In the genomic region with DNA sequence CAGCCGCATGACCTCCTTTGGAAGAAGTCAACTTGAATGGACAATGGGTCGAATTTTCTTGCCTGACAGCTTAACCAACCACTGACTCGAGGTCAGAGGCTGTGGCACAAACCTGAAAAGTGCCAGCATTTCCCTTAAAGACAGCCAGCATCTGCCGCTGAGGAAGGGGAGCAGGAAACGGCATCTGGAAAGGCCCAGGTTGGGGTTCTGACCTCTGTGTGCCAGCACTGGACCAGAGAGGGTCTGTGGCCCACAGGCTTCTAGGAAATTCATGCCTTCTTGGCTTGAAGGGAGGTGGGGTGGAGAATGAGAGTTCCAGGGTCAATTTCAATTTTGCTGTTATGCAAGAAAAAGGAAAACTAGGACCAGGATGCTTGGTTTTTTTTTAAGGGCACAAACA, we compare ENCODE assay signal across 11 mouse cellular contexts.
DNase-seq lines count a peak whose midpoint lies in the region; ATAC-seq and TF ChIP-seq lines count a peak whose summit lies in the region.
"Had no signal": no experiment of that assay in that cellular context is flagged by ENCODE, and none has a peak within 500 bp of the region (broad histone marks: within the 10 kb centered on the region; RNA-seq: fewer than 3 reads in every experiment).

No protein-coding gene starts in this region.

- H3K4me1 ChIP-seq in heart, embryonic 13.5 days: peaks cover 84% of the 10 kb centered on the region
- peaks cover 3% of the 10 kb centered on the region for H3K4me1 ChIP-seq in heart, adult 2 months (ENCODE audit: control insufficient read depth, insufficient read depth, low read length)
- H3K4me1 ChIP-seq in hindbrain, embryonic 11.5 days (replicated peaks; ENCODE audit: control insufficient read depth, insufficient read depth, low read length): peaks cover 68% of the 10 kb centered on the region
- H3K4me1 ChIP-seq in midbrain, embryonic 12.5 days: peaks cover 91% of the 10 kb centered on the region
- H3K4me1 ChIP-seq: megakaryocyte, embryonic 14.5 days had no signal

- H3K27me3 ChIP-seq in heart, embryonic 13.5 days (replicated peaks): 0 out of 2 replicates have a peak, but pooled peaks cover 3% of the 10 kb centered on the region
- H3K27me3 ChIP-seq in heart, adult 2 months (ENCODE audit: control insufficient read depth, insufficient read depth, low read length): no peaks in the 10 kb centered on the region
- no peaks in the 10 kb centered on the region for H3K27me3 ChIP-seq in hindbrain, embryonic 11.5 days (ENCODE audit: control insufficient read depth, insufficient read depth, low read length)
- no peaks in the 10 kb centered on the region for H3K27me3 ChIP-seq in midbrain, embryonic 12.5 days

- no peak overlapping the region for H3K9ac ChIP-seq in heart, embryonic 13.5 days
- no peak overlapping the region for H3K9ac ChIP-seq in heart, adult 2 months (ENCODE audit: low read depth, low read length)
- H3K9ac ChIP-seq in hindbrain, embryonic 11.5 days (ENCODE audit: low read depth, low read length): peak overlapping the region; percentile 42
- H3K9ac ChIP-seq in midbrain, embryonic 12.5 days (replicated peaks): peak overlapping the region; percentile 34; the same call in 1 of the 2 replicates

- H3K27ac ChIP-seq in heart, embryonic 13.5 days (replicated peaks): peak overlapping the region; percentile 86
- no peak overlapping the region for H3K27ac ChIP-seq in heart, adult 2 months
- peak overlapping the region; percentile 72 for H3K27ac ChIP-seq in hindbrain, embryonic 11.5 days (ENCODE audit: low read depth, low read length)
- peak overlapping the region; percentile 86 for H3K27ac ChIP-seq in midbrain, embryonic 12.5 days (replicated peaks)

- H3K79me2 ChIP-seq in heart, adult 2 months (replicated peaks; ENCODE audit: control insufficient read depth, insufficient read depth, low read length): no peaks in the 10 kb centered on the region

- TF ChIP-seq POLR2A in heart, adult 2 months (IDR thresholded peaks at IDR 0.05; ENCODE audit: insufficient read depth, low read depth, low read length): no peak

- no peak for TF ChIP-seq CTCF in heart, adult 2 months (IDR thresholded peaks at IDR 0.05)

- no peak overlapping the region for H3K4me3 ChIP-seq in heart, embryonic 13.5 days
- no peak overlapping the region for H3K4me3 ChIP-seq in heart, adult 2 months
- no peak overlapping the region for H3K4me3 ChIP-seq in hindbrain, embryonic 11.5 days (ENCODE audit: low read depth, low read length)
- no peak overlapping the region for H3K4me3 ChIP-seq in midbrain, embryonic 12.5 days
- H3K4me3 ChIP-seq: megakaryocyte, embryonic 14.5 days had no signal

- 44% methylated on average over 5 of the region's 5 CpGs for WGBS in heart, embryonic 13.5 days
- WGBS in heart, adult 2 months: 61% methylated on average over 5 of the region's 5 CpGs
- WGBS in hindbrain, embryonic 11.5 days: 4% methylated on average over 5 of the region's 5 CpGs
- 3% methylated on average over 5 of the region's 5 CpGs for WGBS in midbrain, embryonic 12.5 days

- no peak for ATAC-seq in heart, embryonic 13.5 days (ENCODE audit: extremely low read depth, insufficient number of reproducible peaks, low FRiP score, low TSS enrichment)
- ATAC-seq in hindbrain, embryonic 11.5 days (ENCODE audit: low FRiP score): no peak
- no peak for ATAC-seq in midbrain, embryonic 12.5 days (ENCODE audit: low FRiP score, low read depth)

- no peaks in the 10 kb centered on the region for H3K36me3 ChIP-seq in heart, embryonic 13.5 days
- H3K36me3 ChIP-seq in heart, adult 2 months (ENCODE audit: control insufficient read depth, insufficient read depth, low read length): no peaks in the 10 kb centered on the region
- H3K36me3 ChIP-seq in hindbrain, embryonic 11.5 days (ENCODE audit: control insufficient read depth, insufficient read depth, low read length): no peaks in the 10 kb centered on the region
- H3K36me3 ChIP-seq in midbrain, embryonic 12.5 days: peaks cover 4% of the 10 kb centered on the region; the same call in 1 of the 2 replicates

- H3K9me3 ChIP-seq in heart, embryonic 13.5 days: no peaks in the 10 kb centered on the region
- H3K9me3 ChIP-seq in hindbrain, embryonic 11.5 days (ENCODE audit: control insufficient read depth, low read length): no peaks in the 10 kb centered on the region
- no peaks in the 10 kb centered on the region for H3K9me3 ChIP-seq in midbrain, embryonic 12.5 days
- H3K9me3 ChIP-seq: megakaryocyte, embryonic 14.5 days had no signal

- no peak for TF ChIP-seq EP300 in heart, adult 2 months (IDR thresholded peaks at IDR 0.05; ENCODE audit: insufficient read depth, low read depth, low read length)

- intact Hi-C loops in heart, adult 2 months (cut with DNase I): no loop called here

- no peak overlapping the region for H3K4me2 ChIP-seq in heart, embryonic 13.5 days
- H3K4me2 ChIP-seq in hindbrain, embryonic 11.5 days (replicated peaks; ENCODE audit: low read depth, low read length): no peak overlapping the region
- no peak overlapping the region for H3K4me2 ChIP-seq in midbrain, embryonic 12.5 days (replicated peaks)

- no peak for DNase-seq in heart, adult 2 months
- peak; percentile 36 for DNase-seq in embryo, embryonic 11 days
- peak; percentile 32 for DNase-seq in hindbrain, embryonic 11.5 days (ENCODE audit: low spot score)
- DNase-seq in adrenal gland, postnatal 10 days: no peak
- DNase-seq in layer of hippocampus, postnatal 25 days (ENCODE audit: extremely low spot score in 1 of 2, low spot score in 1 of 2): no peak
- DNase-seq in right cerebral cortex, postnatal 10 days (ENCODE audit: low spot score in 2 of 2): no peak
- DNase-seq: layer of hippocampus, adult 9-11 months; right cerebral cortex, postnatal 4 days had no signal

Comparison
In these comparisons a context has a peak if more than half of its experiments do, and no peak if none do; other contexts are left out.
1. H3K9ac ChIP-seq: peak in hindbrain, embryonic 11.5 days (single experiment) and midbrain, embryonic 12.5 days (single experiment); none in heart, embryonic 13.5 days (single experiment) and heart, adult 2 months (single experiment).
2. DNase-seq: peak in embryo, embryonic 11 days (single experiment) and hindbrain, embryonic 11.5 days (single experiment); none in heart, adult 2 months (0 of 2), adrenal gland, postnatal 10 days (single experiment), layer of hippocampus, postnatal 25 days (0 of 2) and right cerebral cortex, postnatal 10 days (0 of 2).